ENCODE assay signal across 9 mouse cellular contexts in genomic region chr13:117602617-117603358, GRCm38 (mm10). TPM values are rescaled to one million over a fixed set of nuclear protein-coding genes. Genes with fewer than 3 reads are reported as not detected.
DNase-seq lines count a peak whose midpoint lies in the region; ATAC-seq and TF ChIP-seq lines count a peak whose summit lies in the region.
"Had no signal": no experiment of that assay in that cellular context is flagged by ENCODE, and none has a peak within 500 bp of the region (broad histone marks: within the 10 kb centered on the region; RNA-seq: fewer than 3 reads in every experiment).

No protein-coding gene starts in this region.

- no peak overlapping the region for H3K9ac ChIP-seq in lung, postnatal 0 days (replicated peaks; ENCODE audit: low read depth)
- 0 out of 2 replicates have a peak overlapping the region, but pooled peaks have one; percentile 26 for H3K9ac ChIP-seq in limb, embryonic 15.5 days

- ATAC-seq in lung, postnatal 0 days = peak; percentile 36
- no peak for ATAC-seq in limb, embryonic 15.5 days (ENCODE audit: insufficient number of reproducible peaks, low FRiP score, low TSS enrichment, low read depth)

- peaks cover 3% of the 10 kb centered on the region; the same call in 1 of the 2 replicates for H3K4me1 ChIP-seq in lung, postnatal 0 days (ENCODE audit: insufficient read depth, low read depth, low read length)
- peaks cover 9% of the 10 kb centered on the region for H3K4me1 ChIP-seq in limb, embryonic 15.5 days

- TF ChIP-seq EP300 in lung, postnatal 0 days (IDR thresholded peaks at IDR 0.05) = no peak

- H3K4me2 ChIP-seq in lung, postnatal 0 days (replicated peaks; ENCODE audit: low read depth, low read length) = peak overlapping the region; percentile 73
- peak overlapping the region; percentile 98 for H3K4me2 ChIP-seq in limb, embryonic 15.5 days

- H3K36me3 ChIP-seq in lung, postnatal 0 days (ENCODE audit: insufficient read depth, low read length) = no peaks in the 10 kb centered on the region
- no peaks in the 10 kb centered on the region for H3K36me3 ChIP-seq in limb, embryonic 15.5 days

- H3K27me3 ChIP-seq in lung, postnatal 0 days (replicated peaks; ENCODE audit: insufficient read depth, low read length) = peaks cover 14% of the 10 kb centered on the region
- peaks cover 26% of the 10 kb centered on the region for H3K27me3 ChIP-seq in limb, embryonic 15.5 days

- H3K27ac ChIP-seq in lung, postnatal 0 days (ENCODE audit: low read length) = no peak overlapping the region
- no peak overlapping the region for H3K27ac ChIP-seq in limb, embryonic 15.5 days

- no peaks in the 10 kb centered on the region for H3K9me3 ChIP-seq in lung, postnatal 0 days (ENCODE audit: low read length)
- H3K9me3 ChIP-seq in limb, embryonic 15.5 days = no peaks in the 10 kb centered on the region

- peak overlapping the region; percentile 32 for H3K4me3 ChIP-seq in lung, postnatal 0 days (ENCODE audit: low read depth, low read length)
- peak overlapping the region; percentile 54 for H3K4me3 ChIP-seq in limb, embryonic 15.5 days

- TF ChIP-seq CTCF in lung, postnatal 0 days (IDR thresholded peaks at IDR 0.05) = no peak

- peak; percentile 4 for DNase-seq in adrenal gland, postnatal 14 days
- no peak for DNase-seq in adrenal gland, adult 2 months
- no peak for DNase-seq in lung, postnatal 0 days (ENCODE audit: low spot score)
- no peak for DNase-seq in lung, postnatal 25 days (ENCODE audit: low spot score)
- peak; percentile 40 to 43 for DNase-seq in frontal cortex, postnatal 36 days (ENCODE audit: low spot score in 2 of 2)
- peak; percentile 36 for DNase-seq in right cerebral cortex, postnatal 14 days
- no peak for DNase-seq in T-cell, adult 2 months (ENCODE audit: low spot score)

- 1% methylated on average over 55 of the region's 62 CpGs for WGBS in lung, postnatal 0 days
- WGBS in limb, embryonic 15.5 days = under 1% methylated on average over 62 of the region's 62 CpGs

RNA-seq across cellular contexts. Expression of gene Hcn1, which starts 0.7 kb away (rescaled TPM):
- total RNA-seq in adrenal gland, postnatal 14 days (2021) = 0.11 TPM in 2 replicates
- total RNA-seq in adrenal gland, adult 2 months (2021) = under 1 TPM in 1 of 2 experiments, not detected in 1; 0.07 TPM
- 0.01 and 0.03 TPM in 2 replicates for polyA plus RNA-seq in adrenal gland, adult 2 months (2012; rRNA removed)
- polyA plus RNA-seq in lung, postnatal 0 days (2015; fragmentation: Nextera tagmentation; extraction: Ambion mirVana) = 0.07 and 0.19 TPM in 2 replicates
- 0.06 and 0.13 TPM in 2 replicates for polyA plus RNA-seq in limb, embryonic 15.5 days (2015; fragmentation: Nextera tagmentation; extraction: Ambion mirVana)
- total RNA-seq: common myeloid progenitor, adult 5-6 weeks had no signal

Comparison
In these comparisons a context has a peak if more than half of its experiments do, and no peak if none do; other contexts are left out.
1. DNase-seq: peak in adrenal gland, postnatal 14 days (single experiment), frontal cortex, postnatal 36 days (2 of 2) and right cerebral cortex, postnatal 14 days (single experiment); none in adrenal gland, adult 2 months (single experiment), lung, postnatal 0 days (single experiment), lung, postnatal 25 days (single experiment) and T-cell, adult 2 months (single experiment).